Mouse (Mus musculus) heart, embryonic 13.5 days (tissue): ENCODE measurements at regions not wholly inside any gene's neighbourhood (a gene's known extent, or its start where the extent isn't known, plus 50 kb on each side); places are given as distances from the start of the nearest gene placed in this dataset.
"Not testable (repeated sequence)": the region's sequence is repeated elsewhere in the genome, so short reads cannot be mapped to it uniquely, and the experiment has no call there.

Experiments
- ATAC-seq: fragments of 200-750 bp; cut with Nextera tagmentation; 2 replicates; pipeline ENCODE4 v1.8.0; 2017; ENCODE audit warnings: moderate TSS enrichment; ENCODE audit not compliant: insufficient number of reproducible peaks, low FRiP score, low TSS enrichment; ENCODE audit errors: extremely low read depth
- H3K27ac ChIP-seq: fragments of 300-500 bp; sonication (generic); replicated peaks from 2 replicates; pipeline ENCODE4 v1.5.1; 2015; ENCODE audit warnings: moderate library complexity, mild to moderate bottlenecking, inconsistent platforms
- H3K27me3 ChIP-seq: fragments of 300-500 bp; sonication (generic); replicated peaks from 2 replicates; pipeline ENCODE4 v1.6.1; 2015; ENCODE audit warnings: mild to moderate bottlenecking, inconsistent platforms
- H3K36me3 ChIP-seq: fragments of 300-500 bp; sonication (generic); 2 replicates; pipeline ENCODE4 v1.6.1; 2015; ENCODE audit warnings: mild to moderate bottlenecking, inconsistent platforms
- H3K4me1 ChIP-seq: fragments of 300-500 bp; sonication (generic); 2 replicates; pipeline ENCODE4 v1.6.1; 2015; ENCODE audit warnings: inconsistent platforms
- H3K4me2 ChIP-seq: fragments of 300-500 bp; sonication (generic); 2 replicates; pipeline ENCODE4 v1.6.1; 2015; ENCODE audit warnings: inconsistent platforms, mild to moderate bottlenecking, moderate library complexity
- H3K4me3 ChIP-seq: fragments of 300-500 bp; sonication (generic); 2 replicates; pipeline ENCODE4 v1.5.1; 2015; ENCODE audit warnings: moderate library complexity, mild to moderate bottlenecking, inconsistent platforms
- H3K9ac ChIP-seq: fragments of 300-500 bp; sonication (generic); 2 replicates; pipeline ENCODE4 v1.6.1; 2015; ENCODE audit warnings: inconsistent platforms, mild to moderate bottlenecking, moderate library complexity
- H3K9me3 ChIP-seq: fragments of 300-500 bp; sonication (generic); 2 replicates; pipeline ENCODE4 v1.6.1; 2016; ENCODE audit warnings: inconsistent platforms
- WGBS: fragments of 180-500 bp; shearing (Covaris S2); methylation state at CpG from one replicate; pipeline ENCODE4 v1.1.7; 2015; ENCODE audit warnings: mixed read lengths; 5-methylcytosine and 5-hydroxymethylcytosine counted together

DNA sequence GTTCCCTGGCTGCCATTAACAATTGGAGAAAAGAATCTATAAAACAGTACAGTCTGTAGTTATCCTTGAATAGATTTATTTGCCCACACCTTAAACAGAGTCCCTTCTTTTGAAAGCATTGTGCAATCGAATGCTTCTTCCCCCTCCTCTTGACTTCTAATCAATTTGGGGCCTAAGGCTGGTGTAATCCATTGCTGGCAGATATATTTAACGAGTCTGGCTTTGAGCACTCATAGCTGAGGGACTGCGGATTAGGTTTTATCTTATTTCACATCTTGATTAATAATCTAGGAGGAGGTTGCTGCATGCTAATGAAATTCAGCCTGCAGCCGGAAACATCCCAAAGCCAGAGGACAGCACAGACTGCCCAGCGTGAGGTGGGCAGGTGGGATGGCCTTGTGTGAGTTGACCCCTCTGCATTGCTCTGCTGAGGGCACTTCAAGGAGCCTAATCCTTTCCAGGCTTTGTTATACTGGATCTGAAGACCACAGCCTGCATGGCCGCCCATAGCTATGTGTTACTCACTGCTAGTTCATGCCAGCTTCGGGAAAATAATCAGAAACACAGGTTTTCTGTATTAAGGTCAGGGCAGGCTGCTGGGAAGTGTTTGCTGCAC is 163.6 kb downstream of the Mterf1b start:
- ATAC-seq = no peak
- Histone ChIP-seq H3K4me1 (peaks cover 8% of the 10 kb centered on the region; the same call in 1 of the 2 replicates), H3K9me3 (no peaks in the 10 kb centered on the region), H3K27ac (no peak overlapping the region), H3K4me2 (no peak overlapping the region), H3K36me3 (no peaks in the 10 kb centered on the region), H3K27me3 (no peaks in the 10 kb centered on the region), H3K4me3 (no peak overlapping the region), H3K9ac (no peak overlapping the region)
- WGBS = 65% methylated on average over 7 of the region's 7 CpGs

GRCm38 (mm10) chr5:4356555-4357273 is 164.5 kb downstream of the Mterf1b start:
- not testable (repeated sequence) for H3K4me2 ChIP-seq, H3K9me3 ChIP-seq, H3K9ac ChIP-seq, H3K4me3 ChIP-seq, H3K36me3 ChIP-seq, H3K27ac ChIP-seq, H3K27me3 ChIP-seq, H3K4me1 ChIP-seq, ATAC-seq

DNA sequence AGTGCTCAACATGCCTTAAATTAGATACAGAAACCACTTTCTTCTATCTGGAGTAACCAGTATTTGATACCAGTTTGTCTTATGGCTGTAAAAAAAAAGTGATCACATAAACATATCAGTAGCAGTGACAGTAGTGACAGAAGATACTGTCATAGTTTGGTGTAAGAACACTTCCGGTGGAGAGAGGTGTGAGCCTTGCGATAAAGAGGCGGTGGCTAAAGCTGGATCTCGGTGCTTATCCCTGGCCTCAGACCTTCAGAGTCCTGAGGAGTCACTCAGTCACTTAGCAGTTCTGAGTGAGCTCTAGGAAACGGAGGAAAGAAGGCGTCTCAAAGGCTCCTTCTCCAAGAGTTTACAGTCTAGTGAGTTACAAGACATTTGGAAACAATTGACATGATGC is 169.4 kb downstream of the Mterf1b start:
- ATAC-seq, H3K27ac ChIP-seq, H3K4me1 ChIP-seq, H3K4me2 ChIP-seq, H3K9me3 ChIP-seq, H3K9ac ChIP-seq, H3K36me3 ChIP-seq, H3K4me3 ChIP-seq, H3K27me3 ChIP-seq: not testable (repeated sequence)
- 61% methylated on average over 6 of the region's 6 CpGs for WGBS

- H3K9ac ChIP-seq, H3K4me1 ChIP-seq, H3K4me3 ChIP-seq, H3K4me2 ChIP-seq, H3K27me3 ChIP-seq, ATAC-seq, H3K36me3 ChIP-seq, H3K9me3 ChIP-seq, H3K27ac ChIP-seq: not testable (repeated sequence)
- 81% methylated on average over 7 of the region's 7 CpGs for WGBS
Observed at GRCm38 (mm10) chr5:4384719-4385118, 192.6 kb downstream of the Mterf1b start.

DNA sequence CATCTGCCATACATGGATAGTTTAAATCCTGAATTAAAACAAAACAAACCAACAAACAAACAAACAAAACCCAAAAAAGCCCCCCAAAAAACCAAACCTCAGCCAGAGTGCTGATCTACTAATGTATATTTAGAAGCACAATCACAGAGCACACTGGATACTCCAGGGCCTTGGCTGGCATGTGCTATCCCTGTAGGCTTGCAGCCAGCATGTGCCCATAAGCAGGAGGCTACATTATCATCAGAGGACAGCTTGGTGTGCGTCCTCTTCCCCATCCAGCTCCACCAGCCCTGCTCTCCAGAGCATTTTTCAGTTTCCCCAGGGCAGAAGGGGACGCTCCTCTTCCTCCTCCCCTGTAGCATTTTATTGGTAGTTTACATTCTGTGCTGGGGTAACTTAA is 198.9 kb downstream of the Mterf1b start:
- no peak overlapping the region for H3K27ac ChIP-seq
- no peak overlapping the region for H3K4me2 ChIP-seq
- H3K9me3 ChIP-seq = no peaks in the 10 kb centered on the region
- no peak overlapping the region for H3K9ac ChIP-seq
- no peak for ATAC-seq
- H3K36me3 ChIP-seq = no peaks in the 10 kb centered on the region
- no peaks in the 10 kb centered on the region for H3K4me1 ChIP-seq
- no peaks in the 10 kb centered on the region for H3K27me3 ChIP-seq
- no peak overlapping the region for H3K4me3 ChIP-seq
- 58% methylated on average over 2 of the region's 2 CpGs for WGBS

DNA sequence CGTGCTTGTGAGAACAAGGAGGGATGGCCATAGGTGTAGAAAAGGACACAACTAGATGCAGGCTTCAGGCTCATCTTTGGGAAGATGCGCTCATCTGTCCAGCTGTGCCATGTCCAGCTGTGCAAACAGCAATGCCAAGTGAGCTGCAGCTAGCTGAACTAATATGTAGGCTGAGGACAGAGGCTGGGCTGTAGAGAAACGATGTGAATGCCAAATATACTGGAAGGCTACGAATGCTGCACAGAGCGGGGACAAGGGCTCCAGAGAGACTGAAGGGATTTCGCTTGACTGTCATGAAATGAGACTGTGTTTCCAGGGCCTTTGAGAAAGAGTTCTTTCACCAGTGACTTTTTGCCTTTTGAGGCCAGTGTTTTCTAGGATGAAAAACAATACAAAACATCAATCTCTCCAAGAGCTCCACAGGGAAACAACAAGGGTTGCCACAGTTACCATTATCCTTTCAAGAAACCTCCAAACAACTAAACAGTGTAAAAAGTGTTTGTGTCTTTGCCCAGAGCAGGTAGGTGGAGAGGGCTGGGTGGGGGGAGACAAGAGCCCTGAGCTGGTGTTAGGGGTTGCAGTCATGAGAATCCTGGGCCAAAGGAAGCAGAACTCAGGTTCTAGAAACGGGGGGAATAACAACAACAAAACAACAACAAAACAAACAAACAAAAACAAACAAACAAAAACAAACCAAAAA is 202.3 kb downstream of the Mterf1b start:
- not testable (repeated sequence) for H3K9ac ChIP-seq, H3K4me1 ChIP-seq, H3K27ac ChIP-seq, H3K4me2 ChIP-seq, H3K4me3 ChIP-seq, ATAC-seq, H3K27me3 ChIP-seq, H3K9me3 ChIP-seq, H3K36me3 ChIP-seq
- 71% methylated on average over 7 of the region's 7 CpGs for WGBS

GRCm38 (mm10) chr5:4398087-4398486 is 205.9 kb downstream of the Mterf1b start:
- no peak overlapping the region for H3K27ac ChIP-seq
- H3K9ac ChIP-seq = no peak overlapping the region
- no peaks in the 10 kb centered on the region for H3K36me3 ChIP-seq
- no peak overlapping the region for H3K4me2 ChIP-seq
- no peak for ATAC-seq
- H3K4me3 ChIP-seq = no peak overlapping the region
- H3K27me3 ChIP-seq = no peaks in the 10 kb centered on the region
- no peaks in the 10 kb centered on the region for H3K9me3 ChIP-seq
- no peaks in the 10 kb centered on the region for H3K4me1 ChIP-seq

DNA sequence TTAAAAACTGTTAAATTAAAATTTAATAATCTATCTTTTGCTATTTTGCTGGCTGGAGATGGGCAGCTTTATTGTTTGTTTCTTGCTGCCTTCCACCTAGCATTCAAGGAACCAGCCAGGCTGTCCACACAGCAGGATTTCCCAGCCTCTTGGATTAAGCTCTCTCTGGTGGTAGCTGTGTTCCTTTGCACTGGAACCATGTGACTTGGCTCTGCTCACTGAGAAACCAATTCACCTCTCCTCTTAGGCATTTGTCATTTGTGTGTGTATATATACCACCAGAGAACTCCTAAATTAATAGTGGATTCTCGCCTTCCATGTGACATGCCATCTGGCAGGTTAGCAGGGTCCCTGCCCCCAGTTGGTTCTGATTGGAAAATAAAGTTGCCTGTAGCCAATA is 225.6 kb downstream of the Mterf1b start:
- Histone ChIP-seq H3K4me2 (no peak overlapping the region), H3K4me1 (no peaks in the 10 kb centered on the region), H3K9ac (no peak overlapping the region), H3K27me3 (no peaks in the 10 kb centered on the region), H3K4me3 (no peak overlapping the region), H3K36me3 (no peaks in the 10 kb centered on the region), H3K9me3 (no peaks in the 10 kb centered on the region), H3K27ac (no peak overlapping the region)
- WGBS = 66% methylated on average over 1 of the region's 1 CpGs
- no peak for ATAC-seq
